Mouse (Mus musculus): ENCODE measurements at regions not wholly inside any gene's neighbourhood (a gene's known extent, or its start where the extent isn't known, plus 50 kb on each side); places are given as distances from the start of the nearest gene placed in this dataset.

DNA sequence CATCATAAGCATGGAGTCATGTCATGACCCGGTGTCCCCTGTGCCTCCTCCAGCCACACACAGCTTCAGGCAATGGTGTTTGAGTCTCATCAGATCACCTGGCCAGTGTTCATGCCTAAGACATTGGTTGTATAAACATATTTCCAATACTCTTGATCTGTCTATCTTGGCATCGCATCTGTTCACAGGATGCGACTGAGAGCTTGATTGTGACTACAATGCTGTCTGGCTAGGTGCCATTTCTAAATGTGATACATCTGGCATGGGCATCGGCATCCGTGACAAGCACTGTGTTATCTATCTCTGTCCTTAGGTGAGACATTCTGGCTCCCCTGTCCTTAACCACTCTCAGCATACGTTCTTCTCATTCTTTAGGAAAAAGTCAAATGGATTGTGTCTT, 102.3 kb upstream of the Fut8 start:
- DNase-seq (ENCODE audit: low spot score in 2 of 2) = no peak

DNA sequence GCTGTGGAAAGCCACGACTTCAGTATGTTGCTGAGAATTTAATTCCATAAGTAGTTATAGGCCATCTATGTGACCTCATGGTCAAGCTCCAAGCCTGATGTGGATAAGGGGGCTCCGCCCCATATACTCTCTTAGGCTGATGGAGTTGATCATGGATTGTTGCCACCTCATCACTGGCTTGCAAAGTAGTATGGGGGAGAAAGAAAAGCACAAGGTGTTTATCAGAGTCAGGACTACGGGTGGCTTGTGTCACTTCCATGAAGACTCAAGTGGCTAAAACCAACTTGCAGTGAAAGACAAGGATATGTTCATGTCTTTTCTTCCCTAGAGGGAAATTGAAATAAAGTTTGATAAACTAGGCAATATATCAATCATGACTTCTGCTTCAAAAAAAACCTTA, 102.9 kb upstream of the Fut8 start:
- no peak for DNase-seq (ENCODE audit: low spot score in 2 of 2)

DNA sequence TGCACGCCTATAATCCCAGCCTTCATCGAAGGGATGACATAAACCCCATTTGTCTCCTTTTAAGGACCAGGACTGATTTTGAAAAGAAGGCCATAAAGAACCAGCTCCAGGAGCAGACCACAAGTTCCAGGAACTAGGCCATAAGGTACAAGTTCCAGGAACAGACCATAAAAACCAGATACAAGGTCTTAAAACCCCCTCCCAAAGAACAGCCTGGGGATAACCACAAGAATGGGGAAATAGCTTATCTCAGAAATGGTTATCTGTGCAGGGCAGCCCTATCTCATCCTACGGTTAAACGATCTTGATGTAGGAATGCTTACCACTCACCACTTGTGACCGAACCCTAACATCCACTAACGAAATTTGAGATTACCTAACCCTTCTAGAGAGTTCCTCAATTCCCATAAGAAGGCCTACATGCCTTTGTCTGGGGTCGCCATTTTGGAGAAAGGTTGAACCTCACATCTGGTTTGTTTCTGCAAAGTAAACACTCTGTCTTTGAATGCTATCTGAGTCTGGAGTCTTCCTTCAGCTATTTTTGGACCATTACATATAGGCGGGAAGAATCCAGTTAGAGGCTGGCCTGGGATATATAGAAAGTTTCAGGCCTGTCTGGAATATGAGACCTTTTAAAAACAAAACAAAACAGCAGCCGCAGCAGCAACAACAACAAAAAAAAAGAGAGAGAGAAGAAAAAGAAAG, 103.5 kb upstream of the Fut8 start:
- DNase-seq (ENCODE audit: low spot score in 2 of 2) = no peak

DNA sequence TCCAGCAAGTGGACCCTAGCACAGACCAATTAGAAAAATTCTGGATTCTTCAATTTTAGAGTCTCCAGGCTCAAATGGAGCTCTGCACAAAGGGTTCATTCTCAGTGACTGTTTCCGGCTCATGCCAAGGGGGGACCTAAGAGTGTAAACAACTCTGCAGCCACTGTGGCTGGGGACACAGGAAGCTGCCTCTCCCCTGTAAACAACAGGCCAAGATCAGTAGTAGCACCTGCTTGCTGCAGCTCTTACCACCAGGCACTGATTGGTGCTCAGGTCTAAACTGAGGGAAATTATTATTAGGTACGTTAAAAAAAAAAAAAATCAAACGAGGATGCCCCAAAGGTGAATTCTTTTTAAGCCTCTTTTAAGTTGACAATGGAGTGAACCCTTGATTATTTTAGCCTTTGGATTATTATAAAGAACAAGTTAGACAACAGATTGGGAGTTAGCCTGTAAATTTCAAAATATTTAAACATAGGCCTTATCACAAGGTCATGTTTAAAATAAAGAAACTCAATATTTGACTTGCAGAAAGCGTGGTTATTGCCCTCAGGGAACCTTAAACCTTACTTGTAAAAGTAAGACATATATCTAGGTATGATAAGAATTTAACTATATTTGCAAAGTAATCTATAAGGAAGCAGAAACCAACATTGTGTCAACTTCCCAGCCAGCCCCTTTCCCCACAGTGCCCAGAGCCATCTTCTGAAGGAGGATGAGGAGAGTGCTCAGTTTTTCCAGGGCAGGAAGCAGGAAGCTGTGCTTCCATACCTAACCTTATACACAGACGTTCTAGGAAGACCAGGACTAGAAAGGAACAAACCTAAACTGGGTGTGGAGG, 104.2 kb upstream of the Fut8 start:
- DNase-seq (ENCODE audit: low spot score in 2 of 2) = no peak

DNA sequence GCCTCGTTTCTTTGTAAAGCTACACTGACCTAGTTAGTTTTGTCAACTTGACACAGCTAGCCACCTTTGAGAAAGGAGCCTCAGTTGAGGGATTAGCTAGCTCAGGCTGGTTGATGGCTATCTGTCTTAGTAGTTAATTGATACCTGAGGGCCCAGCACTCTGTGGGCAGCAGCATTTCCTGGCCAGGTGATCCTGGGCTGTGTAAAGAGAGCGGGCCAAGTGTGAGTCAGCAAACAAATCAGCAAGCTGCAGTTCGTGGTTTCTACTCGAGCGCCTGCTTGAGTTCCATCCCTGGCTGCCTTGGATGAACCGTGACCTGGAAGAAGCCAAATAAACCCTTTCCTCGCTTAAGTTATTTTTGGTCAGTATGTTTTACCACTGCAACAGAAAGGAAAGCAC, 106.6 kb upstream of the Fut8 start:
- no peak for DNase-seq (ENCODE audit: low spot score in 2 of 2)

DNA sequence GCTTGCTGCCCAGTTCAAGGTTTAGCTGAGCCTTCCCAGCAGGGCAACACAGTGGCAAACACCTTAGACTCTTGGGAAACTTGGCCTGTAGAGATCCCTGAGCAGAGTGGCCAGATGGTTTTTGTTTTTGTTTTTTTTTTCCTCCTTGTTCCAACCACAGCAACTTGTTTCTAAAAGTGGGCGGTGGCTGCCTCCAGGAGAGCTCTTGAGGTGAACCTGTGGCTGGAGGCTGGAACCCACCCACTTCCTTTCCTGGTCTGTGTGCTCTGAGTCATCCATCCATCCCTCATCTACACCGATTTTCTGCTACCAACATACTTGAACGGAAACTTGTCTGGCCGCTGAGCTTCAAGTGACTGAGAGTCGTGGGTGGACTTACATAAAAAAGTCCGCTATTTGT, 107.4 kb upstream of the Fut8 start:
- peak; percentile 8 for DNase-seq (ENCODE audit: low spot score in 2 of 2)

DNA sequence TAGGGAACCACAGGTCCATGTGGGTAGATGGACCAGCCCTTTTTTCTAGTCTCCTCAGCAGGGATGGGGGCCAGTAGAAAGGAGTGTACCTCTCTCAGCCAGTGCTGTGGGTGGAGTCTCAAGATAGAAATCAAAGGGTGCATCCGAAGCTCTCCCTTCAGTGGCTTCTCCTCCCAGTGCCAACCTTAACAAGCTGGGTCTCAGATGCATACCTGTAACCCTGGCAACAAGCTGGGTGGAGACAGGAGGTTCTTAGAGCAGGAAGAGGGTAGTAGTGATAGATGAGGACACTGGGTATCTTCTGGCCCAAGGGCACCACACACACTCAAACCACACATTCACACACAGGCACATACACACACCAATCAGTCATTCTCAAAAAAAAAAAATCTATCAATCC, 113.7 kb upstream of the Fut8 start:
- no peak for DNase-seq (ENCODE audit: low spot score in 2 of 2)

DNA sequence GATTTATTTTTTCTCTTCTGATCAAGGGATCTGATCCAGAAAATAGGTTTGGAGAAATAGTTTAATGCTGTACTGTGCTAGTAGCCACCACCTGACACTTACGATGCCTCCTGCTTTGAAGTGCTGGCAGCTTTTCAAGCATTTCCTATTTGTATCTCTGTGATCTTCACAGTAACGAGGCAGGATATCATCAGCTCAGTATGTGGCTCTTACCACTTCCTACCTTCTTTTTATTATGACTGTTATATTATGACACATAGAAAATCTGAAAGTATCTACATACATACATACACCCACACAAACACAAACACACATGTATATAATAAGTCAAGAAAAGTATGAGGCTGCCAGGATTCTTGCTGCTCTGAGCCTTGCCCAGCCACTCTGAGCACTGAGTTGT, 124.4 kb upstream of the Fut8 start:
- no peak for DNase-seq (ENCODE audit: low spot score in 2 of 2)

DNA sequence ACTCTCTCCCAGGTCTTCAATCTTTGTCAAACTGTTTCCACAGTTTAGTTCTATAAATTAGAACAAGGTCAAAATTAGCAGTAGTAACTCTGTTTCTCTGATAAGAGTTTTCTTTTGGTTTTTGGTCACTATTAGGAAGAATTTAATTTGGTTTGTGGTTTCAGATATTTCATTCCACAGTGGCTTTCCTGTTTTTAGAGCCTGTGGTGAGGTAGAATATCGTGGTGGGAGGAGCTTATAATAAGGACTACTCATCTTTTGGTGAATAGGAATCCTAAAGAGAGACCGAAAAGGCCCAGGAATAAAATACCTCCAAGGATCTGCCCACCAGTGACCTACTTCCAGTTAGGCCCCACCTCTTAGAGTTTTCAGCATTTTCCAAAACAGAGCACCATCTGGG, 125.8 kb upstream of the Fut8 start:
- DNase-seq (ENCODE audit: low spot score in 2 of 2) = no peak

DNA sequence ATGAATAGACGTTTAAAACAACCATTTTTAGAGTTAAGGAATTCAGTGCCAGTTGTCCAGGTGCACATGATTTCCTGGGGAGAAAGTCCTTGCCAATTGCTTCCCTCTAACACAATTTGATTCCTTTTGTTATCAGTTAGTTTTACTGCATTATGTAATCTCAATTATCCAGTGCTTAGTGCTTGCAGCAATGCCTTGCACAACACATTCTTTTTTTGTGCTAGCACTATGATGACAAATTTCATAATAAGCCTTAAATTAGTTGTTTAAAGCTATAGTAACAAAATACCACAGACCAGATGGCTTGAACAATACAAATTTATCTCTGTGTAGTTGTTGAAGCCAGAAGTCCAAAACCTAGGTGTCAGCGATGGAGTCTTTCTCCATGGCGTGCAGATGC, 130.7 kb upstream of the Fut8 start:
- no peak for DNase-seq (ENCODE audit: low spot score in 2 of 2)

DNA sequence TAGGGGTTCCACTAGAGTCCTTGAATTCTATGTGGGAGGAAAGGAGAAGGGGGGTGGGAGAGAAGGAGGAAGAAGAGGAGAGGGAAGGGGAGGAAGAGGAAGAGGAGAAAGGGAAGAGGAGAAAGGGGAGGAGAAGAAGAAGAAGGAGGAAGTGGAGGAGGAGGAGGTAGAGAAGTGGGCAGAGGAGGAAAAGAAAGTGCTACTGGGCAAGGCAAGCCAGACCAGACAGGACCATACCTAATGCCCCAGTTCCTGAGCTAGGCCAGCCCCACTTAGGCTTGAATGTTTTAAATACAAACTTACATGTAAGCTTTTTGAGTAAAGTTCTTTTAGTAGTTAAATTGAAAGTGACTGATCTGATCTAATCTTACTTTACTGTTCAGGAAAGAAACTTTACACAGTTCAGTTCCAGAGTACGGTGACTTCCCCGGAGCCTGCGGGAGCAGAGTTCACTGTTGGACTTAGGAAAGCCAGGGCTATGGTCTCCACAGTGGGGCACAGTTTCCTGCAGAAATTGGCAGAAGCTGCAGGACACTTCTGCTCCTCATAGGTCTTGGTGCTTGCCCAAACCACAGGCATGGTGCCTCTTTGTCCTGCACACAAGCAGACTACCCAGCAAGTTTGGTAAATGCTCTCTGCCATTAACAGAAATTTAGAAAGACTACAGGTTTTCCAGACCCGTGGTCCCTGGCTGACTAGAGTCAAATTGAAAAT, 131.9 kb upstream of the Fut8 start:
- DNase-seq (ENCODE audit: low spot score in 2 of 2) = no peak

DNA sequence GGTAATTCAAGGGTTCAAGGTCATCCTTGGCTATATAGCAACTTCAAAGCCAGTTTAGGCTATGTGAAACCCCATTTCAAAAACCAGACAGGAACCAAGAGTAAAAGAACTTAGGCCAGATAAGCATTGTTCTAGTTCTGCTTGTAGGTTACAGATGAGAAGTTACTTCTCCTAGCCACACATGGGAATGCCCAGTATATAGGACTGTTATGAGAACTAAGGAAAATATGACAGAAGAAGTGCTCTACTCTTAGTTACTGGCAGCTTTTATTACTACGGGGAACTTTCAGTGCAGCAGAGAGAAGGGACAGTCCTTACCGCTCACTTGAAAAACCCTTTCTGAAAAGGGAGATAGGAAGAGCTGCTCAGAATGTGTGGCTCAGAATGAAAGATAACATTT, 137.4 kb upstream of the Fut8 start:
- no peak for DNase-seq (ENCODE audit: low spot score in 2 of 2)

DNA sequence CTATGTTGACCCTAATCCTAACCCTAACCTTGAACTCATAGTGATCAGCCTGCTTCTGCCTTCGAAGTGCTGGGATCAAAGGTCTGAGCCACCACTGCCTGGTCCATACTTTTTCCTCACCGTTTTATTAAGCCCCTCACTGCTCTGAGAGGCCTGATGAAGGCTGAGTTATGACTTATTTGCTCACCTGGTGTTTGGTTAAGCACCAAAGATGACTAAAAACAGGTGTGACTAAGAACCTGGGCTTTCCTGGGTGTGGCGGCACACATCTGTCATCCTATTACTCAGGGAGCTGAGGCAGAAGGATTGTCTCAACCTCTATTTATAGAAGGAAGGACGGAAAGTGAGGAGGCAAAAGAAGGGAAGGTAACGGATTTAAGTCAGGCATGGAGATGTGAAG, 137.5 kb upstream of the Max start:
- no peak for DNase-seq (ENCODE audit: low spot score in 2 of 2)

DNA sequence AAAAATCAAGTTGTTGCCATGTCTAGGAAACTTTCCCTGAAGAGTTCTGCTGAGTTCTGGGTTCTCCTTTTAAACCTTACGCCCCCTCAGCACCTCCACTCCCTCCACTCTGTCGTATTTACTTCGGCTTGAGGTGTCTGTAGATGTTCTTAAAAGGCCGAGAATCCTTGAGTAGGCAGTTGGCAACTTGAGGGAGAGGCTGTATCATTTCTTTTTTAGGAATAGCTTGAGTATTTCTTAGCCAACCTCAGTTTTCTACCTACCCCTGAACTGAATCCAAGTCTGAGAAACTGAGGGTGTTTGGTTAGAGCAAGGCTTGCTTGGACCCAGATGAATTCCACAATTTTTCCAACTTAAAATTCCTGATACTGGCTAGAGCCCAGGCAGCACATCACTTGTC, 136.8 kb upstream of the Max start:
- DNase-seq (ENCODE audit: low spot score in 2 of 2) = peak; percentile 48 to 75

DNA sequence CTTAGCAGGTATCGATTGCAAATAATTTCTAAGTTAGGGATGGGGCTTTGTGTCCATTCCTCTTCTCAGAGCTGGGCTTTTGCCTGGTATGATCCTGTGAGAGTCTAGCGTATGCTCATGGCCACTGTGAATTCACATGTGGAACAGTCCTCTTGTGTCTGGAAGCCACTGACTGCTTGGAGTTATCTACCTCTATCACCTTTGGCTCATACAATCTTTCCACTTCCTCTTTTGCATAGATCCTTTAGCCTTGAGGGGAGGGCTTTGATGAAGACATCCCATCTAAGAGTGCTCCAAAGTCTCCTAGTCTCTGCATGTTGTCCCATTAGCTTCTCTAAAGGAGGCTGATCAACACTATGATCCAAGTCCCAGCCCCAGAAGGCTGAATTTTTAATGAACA, 135.8 kb upstream of the Max start:
- no peak for DNase-seq (ENCODE audit: low spot score in 2 of 2)

DNA sequence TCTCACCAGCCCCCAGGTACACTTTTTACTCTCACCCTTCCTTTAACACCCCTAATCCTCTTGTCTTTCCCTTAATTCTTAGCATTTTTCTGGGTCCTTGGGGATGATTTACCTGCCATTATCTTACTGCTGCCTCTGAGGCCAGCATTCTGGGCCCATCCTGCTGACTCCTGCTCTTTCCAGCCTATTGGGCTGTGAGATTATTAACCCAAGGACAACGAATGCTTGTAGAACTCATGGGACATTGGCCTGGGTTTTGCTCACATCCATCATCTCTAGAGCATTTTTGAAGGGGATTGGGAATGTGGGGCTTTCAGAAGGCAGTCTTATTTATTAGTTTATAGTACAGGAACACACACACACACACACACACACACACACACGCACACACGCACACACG, 134.5 kb upstream of the Max start:
- DNase-seq (ENCODE audit: low spot score in 2 of 2) = no peak

DNA sequence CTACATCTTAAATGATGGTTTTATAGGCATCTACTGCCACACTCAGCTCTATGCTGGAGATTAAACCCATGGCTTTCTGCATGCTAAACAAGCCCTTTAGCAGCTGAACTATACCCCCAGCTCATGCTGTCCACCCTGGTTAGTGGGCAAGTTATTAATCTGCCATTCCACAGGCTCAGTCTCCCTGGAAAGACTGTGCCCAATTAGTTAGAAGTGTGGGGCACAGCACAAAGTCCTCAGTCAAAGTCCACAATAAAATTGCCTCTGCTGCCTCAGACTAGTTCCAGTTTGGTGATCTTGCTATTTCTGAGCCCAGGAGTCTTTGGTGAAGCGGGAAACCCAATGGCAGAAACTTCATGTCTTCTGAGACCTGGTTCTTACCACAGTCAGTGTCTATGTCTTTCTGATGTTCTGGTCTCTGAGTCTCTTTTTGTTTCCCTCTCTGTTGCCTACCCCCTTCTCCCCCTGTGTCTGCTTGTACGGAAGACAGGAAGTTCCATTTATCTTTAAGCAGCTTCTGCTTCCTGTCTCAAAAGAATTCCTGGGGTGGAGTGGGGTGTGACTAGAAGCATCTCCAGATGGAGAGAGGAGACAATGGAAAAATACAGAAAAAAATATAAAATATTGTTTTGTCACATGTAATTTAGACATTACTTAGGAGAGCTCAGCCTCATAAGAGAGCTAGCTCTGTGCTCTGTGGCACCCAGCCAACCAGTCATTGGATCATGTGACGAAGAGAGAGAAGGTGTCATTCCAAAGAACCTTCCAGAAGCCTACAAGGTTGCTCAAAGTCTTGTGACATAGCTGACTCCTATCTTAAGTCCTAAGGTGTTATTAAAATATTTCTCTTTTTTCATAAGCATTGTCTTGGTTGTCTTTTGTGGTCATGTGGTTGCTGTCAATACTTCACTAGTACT, 133.3 kb upstream of the Max start:
- no peak for DNase-seq (ENCODE audit: low spot score in 2 of 2)

DNA sequence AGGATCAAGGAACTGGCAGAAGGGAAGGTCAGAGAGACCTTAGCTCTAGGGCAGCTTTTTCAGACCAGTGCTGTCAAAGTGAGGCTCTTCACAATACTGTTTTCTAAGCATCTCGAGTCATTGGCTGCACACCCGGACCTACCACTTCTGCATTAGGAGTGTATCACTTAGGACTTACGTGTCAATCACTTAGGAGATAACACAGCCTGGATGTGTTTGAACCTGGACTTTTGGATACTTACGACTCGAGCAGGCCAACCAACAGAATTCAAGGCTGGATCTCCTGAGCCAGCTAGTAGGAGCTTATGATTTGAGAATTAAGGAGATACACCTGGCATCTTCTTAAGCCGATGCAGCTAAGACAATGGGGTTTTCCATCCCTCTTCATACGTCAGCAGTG, 132.2 kb upstream of the Max start:
- DNase-seq (ENCODE audit: low spot score in 2 of 2) = no peak

DNA sequence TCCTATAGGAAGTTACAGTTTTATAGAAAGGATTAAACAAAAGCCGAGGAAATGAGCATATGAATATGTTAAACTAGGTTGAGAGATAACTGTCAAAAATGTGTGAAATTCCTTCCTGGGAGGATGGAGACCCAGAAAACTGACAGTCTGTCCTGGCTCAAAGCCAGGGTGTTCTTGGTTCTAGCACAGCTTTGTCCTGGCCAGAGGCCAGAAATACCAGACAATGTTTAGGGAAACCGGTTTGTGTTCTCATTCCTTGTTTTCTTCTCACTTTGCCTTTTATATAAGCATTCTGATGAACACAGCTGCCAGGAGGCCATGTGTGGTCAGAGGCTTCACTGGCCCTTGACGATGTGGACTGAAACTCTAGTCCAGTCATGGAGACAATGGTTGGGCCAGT, 130.7 kb upstream of the Max start:
- DNase-seq (ENCODE audit: low spot score in 2 of 2) = peak in 1 of 2 experiments; percentile 12

DNA sequence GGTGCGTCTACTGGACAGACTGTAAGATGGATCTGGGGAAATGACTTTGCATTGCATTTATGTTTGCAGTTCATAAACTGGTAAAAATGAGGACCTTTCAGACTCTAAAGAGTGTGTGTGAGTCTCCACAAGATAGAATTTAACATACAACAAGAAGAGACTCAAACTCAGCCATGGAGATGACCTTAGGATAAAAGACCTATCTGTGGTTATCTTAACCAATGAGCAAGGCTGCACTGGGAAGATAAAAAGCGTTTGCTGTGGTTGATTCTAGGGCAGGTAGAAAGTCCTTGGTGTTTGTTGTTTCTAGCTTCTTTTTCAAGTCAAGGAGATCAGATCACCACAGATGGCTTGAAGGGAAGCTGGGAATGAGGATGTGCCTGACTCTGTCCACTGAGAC, 130.1 kb upstream of the Max start:
- no peak for DNase-seq (ENCODE audit: low spot score in 2 of 2)

DNA sequence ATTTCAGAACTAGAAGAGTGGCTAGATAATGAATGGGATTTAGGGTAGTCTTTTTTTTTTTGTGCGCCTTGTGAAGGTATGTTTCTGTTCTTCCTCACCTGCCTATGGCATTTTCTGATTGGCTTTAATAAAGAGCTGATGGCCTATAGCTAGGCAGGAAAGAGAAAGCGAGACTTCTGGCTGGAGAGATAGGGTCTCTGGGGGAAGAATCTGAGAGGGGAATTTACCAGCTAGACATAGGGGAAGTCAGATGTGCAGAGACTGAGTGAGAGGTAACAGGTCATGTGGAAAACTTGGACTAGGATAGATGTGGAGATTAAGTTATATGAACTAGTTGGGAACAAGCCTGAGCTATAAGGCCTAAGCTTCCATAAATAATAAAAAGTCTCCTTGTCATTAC, 129.7 kb upstream of the Max start:
- no peak for DNase-seq (ENCODE audit: low spot score in 2 of 2)

DNA sequence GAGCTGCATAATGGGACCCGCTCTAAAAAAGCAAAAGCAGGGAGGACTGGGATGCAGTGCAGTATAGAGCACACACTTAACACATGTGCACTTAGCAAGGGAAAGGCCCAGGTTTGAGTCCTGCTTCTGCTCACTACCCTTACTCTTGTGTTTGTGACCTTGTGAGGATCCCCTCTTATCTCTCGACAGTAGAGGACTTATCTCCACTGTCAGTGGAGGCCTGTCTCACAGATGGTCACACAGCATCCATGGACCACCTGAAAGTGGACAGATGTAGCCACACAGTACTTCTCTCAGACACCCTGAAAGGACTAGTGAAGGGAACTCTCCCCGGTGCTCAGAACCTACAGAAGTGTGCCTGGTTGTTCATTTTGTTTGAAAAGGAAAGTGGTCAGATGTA, 128.5 kb upstream of the Max start:
- no peak for DNase-seq (ENCODE audit: low spot score in 2 of 2)
